Mouse (Mus musculus): ENCODE measurements around the gene Mag.
"Not testable (repeated sequence)": the region's sequence is repeated elsewhere in the genome, so short reads cannot be mapped to it uniquely, and the experiment has no call there.

The Mag gene

DNA sequence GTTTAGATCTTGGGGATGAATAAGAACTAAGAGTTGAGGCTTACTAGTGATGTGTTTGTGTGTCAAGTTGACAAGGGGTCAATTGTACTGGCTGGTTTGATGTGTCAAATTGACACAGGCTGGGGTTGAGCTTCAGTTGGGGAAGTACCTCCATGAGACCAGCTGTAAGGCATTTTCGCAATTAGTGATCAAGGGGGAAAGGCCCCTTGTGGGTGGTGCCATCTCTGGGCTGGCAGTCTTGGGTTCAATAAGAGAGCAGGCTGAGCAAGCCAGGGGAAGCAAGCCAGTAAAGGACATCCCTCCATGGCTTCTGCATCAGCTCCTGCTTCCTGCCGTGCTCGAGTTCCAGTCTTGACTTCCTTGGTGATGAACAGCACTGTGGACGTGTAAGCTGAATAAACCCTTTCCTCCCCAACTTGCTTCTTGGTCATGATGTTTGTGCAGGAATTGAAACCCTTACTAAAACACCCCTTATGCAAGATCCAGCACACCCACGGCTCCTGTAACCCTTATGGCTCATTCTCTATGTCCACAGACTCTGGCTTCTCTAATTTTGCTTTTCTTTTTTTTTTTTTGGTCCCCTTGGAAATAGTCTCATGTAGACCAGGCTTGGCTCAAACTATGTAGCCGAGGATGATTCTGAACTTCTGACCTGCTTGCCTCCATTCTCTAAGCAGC, 20.9 kb upstream of the Mag start:
- not testable (repeated sequence) for DNase-seq

DNA sequence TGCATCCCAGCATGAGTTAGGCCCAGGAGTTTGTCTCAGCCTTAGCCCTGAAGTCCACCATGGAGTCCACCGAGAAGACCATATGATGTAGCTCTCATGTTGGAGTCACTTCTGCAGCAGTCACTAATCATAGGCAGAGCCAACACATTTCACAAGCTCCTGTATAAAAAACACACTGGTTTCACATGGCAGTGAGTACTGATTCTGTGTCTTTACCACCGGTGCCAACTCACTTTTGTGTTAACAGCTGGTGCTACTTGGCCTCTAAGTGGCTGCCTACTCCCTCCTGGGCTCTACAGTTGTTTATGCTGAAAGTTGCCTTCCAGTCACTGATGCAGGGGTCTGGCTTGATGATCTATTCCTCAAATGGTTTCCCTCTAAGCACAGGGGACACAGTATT, 9.9 kb upstream of the Mag start, which contains the start of gene Hamp2:
Hamp2 (minus strand) TSS at position 101 of the 400 bp plus-strand sequence.
- DNase-seq: not testable (repeated sequence)

DNA sequence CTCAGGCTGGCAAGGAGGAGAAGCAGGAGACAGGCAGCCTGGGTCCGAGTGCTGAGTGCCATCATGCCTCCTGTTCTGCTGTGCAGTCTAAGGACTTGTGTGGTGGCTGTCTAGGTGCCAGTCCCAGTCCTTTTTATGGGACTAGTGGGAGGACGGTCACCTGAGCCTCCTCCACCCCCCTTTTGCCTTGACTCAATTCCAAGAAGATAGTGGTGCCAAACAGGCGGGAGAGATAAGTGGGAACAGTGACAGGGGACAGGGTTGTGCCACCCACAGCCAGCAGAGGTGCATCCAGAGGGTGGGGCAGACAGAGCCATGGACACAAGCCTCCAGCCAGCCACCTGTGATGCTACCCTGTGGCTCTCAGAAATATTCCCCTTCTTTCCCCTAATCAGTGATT, 9.4 kb upstream of the Mag start:
- DNase-seq: no peak

GRCm38 (mm10) chr7:30922490-30922889, 7.8 kb upstream of the Mag start:
- DNase-seq: not testable (repeated sequence)

DNA sequence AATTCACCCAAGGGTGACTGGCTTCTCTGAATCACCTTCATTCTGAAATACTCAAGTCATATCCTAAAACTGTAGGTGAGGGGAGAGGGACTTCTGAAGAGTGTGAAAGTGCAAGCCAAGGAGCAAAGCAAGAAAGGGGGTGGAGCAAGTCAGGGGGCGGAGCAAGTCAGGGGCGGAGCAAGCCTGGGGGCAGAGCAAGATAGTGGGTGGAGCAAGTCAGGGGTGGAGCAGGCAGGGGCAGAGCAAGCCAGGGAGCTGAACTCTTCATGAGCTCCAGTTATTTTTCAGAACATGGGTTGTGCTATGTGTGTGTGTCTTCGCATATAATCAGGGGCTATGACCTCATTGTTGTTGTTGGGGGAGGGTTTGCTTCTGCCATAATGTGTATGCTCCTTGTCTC, 5.5 kb upstream of the Mag start:
- DNase-seq: no peak

- no peak for DNase-seq
Observed at GRCm38 (mm10) chr7:30917219-30917618, 2.5 kb upstream of the Mag start.

GRCm38 (mm10) chr7:30916713-30917112, 2.0 kb upstream of the Mag start:
- no peak for DNase-seq

- no peak for DNase-seq
Observed at GRCm38 (mm10) chr7:30909773-30910172, 4.9 kb downstream of the Mag start.

GRCm38 (mm10) chr7:30908992-30909431, 5.7 kb downstream of the Mag start:
- no peak for DNase-seq

DNA sequence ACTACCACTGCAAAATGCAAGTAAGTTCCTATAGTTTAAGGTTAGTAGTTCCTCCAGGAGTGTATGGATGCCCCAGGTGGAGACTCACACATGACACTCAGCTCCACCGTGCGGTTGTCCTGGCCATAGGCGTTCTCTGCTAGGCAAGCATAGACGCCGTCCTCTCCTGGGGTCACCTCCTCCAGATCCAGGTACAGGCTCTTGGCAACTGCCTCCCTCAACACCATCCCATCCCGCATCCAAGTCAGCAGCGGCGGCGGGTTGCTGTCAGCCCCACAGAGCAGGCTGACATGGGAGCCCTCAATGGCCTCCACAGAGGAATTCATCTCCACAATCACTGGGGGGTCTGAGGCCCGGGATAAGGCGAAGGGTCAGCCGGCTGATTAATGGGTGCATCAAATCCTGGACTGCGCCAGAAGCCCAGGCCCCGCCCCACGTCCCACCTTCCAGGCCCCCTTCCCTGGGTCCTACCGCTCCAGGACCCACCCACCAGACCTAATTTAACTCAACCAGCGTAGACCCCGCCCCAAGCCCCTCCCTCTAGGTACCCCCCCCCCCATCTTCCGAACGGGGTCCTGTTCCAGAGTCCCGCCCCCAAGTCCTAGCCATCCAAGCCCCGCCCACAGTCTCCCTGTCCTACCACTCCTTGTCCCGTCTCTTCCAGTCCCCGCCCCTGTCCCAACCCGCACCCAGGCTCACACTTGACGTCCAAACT, 6.2 kb downstream of the Mag start:
- DNase-seq: no peak

DNA sequence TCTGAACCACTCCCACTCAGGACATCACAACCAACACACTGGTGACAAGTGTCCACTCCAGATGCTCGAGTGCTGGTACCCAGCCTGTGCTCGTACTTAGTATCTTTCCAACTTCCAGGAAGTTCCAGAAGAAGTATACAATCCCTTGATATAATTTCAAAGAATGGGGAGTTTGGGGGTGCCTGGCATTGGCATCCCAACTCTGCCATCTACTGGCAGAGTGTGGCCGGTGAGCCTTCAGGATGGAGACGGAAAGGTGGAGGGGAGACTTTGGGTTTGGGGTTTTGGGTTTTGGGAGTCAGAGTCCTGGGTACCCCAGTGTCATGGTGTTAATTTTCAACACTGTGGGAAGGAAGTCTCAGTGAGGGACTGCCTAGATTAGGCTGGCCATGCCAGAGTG, 10.6 kb downstream of the Mag start:
- peak; percentile 12 for DNase-seq

GRCm38 (mm10) chr7:30895217-30895616, 19.5 kb downstream of the Mag start:
- DNase-seq: no peak

GRCm38 (mm10) chr7:30892515-30892914, 22.2 kb downstream of the Mag start:
- no peak for DNase-seq

DNA sequence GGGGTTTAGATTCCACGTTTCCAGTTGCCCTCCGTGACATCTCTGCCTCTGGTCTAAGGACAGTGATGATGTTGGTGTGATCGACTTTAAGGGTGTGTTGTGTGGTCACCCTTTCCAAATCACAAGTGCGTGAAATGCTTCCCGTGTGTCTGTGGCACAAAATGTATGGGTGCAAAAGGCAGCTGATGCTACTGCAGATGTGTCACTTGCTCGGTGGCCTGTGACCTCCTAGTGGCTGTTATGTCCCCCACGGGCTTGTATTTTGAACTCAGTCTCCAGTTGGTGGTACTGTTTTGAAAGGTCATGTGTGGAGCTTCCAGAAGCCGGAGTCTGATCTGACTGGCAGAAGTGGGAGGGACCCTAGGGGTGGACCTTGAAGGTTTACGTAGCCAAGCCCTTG, 22.9 kb downstream of the Mag start:
- DNase-seq: no peak

DNA sequence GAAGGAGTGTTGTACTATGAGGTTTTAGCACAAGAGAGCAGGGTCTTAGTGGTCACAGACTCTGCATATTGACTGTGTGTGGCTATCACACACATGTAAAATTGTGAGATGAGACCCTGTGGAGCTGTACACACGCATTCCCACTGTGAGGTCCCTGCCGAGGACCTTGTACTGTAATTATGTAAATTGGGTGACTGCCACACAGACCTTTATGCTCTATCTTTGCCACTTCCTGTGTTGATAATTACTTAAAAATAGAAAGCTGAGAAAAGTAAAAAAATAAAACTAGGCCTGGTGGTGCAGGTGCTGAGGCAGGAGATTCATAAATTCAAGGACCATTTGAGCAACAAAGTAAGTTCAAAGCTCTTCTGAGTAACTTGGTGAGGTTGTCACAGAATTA, 24.0 kb downstream of the Mag start:
- DNase-seq: no peak

DNA sequence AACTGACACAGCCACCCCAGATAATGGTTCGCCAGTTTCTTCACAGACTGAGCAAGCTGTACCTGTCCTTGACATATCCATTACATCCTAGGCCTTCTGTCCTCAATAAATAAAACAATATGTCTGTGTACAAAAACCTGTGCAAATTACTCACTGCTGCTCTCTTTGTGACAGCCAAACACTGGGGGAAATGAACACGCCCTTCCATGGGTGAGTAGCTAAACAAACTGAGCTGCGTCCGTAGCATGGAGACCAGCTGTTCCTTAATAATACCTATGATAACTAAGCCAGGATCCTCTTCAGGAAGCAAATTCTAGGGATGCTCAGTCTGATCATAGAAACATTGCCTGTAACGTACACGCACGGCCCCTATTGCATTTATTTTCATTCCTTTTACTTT, 25.9 kb downstream of the Mag start:
- no peak for DNase-seq

GRCm38 (mm10) chr7:30887568-30888188, 27.0 kb downstream of the Mag start:
- DNase-seq: no peak

DNA sequence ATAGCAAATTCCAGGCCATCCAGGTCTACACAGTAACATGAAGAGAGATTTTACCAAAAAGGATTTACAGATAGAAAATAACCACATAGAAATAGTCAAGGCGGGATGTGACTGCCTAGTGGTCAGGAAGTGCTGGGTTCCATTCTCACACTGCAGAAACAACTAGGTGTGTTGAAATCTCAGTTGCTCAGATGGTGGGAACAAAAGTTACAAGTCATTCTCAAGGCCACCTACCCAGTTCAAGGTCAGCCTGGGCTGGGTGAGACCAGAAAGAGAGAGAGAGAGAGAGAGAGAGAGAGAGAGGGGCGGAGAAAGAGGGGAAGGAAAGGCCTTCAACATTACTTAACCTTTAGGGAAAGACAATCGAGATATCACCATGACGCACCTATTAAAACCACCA, 27.8 kb downstream of the Mag start:
- DNase-seq: no peak

- no peak for DNase-seq
Observed at GRCm38 (mm10) chr7:30884047-30884446, 30.6 kb downstream of the Mag start.

DNA sequence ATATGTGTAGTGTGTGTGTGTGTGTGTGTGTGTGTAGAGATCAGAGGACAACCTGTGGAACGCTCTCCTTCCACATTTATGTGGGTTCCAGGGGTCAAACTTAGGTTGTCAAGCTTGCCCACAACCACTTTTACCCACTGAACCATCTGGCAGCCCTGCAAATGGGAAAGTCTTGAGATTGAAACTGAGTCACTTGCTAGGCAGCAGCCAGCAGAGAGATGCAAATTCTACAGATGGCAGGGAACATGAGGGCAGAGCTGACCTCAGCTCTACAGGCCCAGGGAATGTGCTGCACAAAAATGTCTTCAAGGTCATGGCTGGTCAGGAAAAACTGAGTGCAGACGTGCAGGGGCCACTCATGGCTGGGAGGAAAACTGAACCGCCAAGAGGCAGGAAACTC, 33.3 kb downstream of the Mag start:
- no peak for DNase-seq

DNA sequence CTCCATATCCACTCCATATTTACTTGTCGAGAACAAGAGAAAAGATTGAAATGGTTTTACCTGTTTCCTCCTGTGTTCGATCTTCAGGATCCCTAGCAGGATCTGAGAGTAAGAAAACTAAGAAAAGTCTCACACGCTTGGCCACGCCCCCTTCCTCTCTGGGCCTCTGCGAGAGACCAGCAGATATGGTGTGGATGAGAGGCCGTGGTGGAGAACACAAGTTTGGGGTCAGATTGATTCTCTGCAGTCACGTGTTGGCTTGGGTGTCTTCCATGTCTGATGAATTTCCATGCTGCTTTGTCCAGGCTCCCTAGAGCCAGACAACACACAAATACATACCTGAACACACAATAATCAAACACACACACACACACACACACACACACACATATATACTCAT, 34.5 kb downstream of the Mag start, which contains the start of gene Cd22:
Cd22 (minus strand) TSS at position 167 of the 400 bp plus-strand sequence.
- DNase-seq: no peak

- DNase-seq: no peak
Observed at GRCm38 (mm10) chr7:30878950-30879349, 35.7 kb downstream of the Mag start.

DNA sequence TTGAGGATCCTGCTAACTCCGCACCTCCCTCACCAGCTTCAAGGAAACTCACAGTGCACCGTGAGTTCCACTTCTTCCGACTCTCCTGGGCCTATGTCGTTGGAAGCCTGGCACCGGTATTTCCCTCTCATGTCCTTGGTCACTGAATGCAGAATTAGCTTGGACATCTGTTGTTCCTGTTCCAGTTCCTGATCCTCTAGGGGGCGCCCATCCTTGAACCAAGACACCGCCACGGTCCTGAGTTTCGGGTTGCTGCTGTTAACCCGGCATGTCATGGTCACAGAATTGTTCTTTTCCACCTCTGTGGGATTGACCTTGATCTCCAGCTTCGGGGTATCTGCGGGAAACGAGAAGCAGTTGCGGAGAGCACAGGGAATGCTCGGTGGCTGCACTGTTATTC, 41.6 kb downstream of the Mag start:
- peak; percentile 74 for DNase-seq

DNA sequence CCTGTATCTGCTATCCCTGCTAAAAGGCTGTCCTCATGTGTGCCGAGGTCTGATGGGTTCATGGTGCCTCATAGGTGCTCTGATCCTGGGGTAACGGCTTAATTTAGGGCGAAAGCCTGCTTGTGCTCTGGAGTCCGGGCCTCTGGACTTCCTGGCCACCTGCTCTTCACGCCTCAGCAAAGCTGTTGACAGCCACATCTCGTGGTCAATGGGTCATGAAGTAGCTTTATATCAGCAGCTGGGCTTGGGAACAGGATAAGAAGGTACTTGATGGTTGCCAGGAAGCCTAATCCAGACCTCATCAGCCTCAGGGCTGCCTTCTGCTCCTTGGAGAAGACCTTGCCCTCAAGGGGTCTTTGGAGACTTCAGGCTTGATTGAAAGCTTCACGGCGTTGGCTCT, 51.3 kb downstream of the Mag start:
- no peak for DNase-seq

Data from right cerebral cortex, postnatal 4 days (tissue).